Mouse (Mus musculus) CD4-positive, CD25-positive, alpha-beta regulatory T cell, adult 4 months (primary cell): Measurements from ENCODE around the gene Clstn3. TPM values are rescaled to one million over a fixed set of nuclear protein-coding genes. Genes with fewer than 3 reads are reported as not detected.
"Not testable (repeated sequence)": the region's sequence is repeated elsewhere in the genome, so short reads cannot be mapped to it uniquely, and the experiment has no call there.

ENCODE experiments used
- ATAC-seq: one replicate; pipeline ENCODE4 v1.8.0; 2017
- polyA plus RNA-seq, 2 experiments: library from polyadenylated mRNA; unstranded; fragments of 100-300 nt; shearing (Covaris generic); gene quantifications; one replicate each; pipeline ENCODE4 v1.2.1; 2017

Clstn3 gene
- polyA plus RNA-seq, 2 experiments from 2014 or later = 0.13 TPM; not detected in 1

DNA sequence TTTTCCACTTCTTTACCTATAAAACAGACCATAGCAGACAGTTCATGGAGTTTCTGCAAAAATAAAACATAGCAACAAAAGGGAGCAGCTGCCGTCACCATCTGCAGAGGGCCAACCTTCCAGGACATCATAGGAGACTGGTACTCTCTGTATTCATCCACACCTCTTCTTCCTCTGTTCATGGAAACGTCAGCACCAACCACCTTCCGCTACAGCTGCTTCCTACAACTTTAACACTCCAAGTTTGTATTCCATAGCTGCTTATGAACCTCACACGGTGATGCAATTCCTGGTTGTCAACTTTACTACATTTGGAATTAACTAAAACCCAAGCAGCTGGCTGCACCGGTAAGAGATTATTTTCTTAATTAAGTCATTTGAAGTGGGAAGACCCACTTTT lies 56.2 kb downstream of the Clstn3 start:
- ATAC-seq = no peak

GRCm38 (mm10) chr6:124407180-124407579 lies 57.4 kb downstream of the Clstn3 start:
- no peak for ATAC-seq

DNA sequence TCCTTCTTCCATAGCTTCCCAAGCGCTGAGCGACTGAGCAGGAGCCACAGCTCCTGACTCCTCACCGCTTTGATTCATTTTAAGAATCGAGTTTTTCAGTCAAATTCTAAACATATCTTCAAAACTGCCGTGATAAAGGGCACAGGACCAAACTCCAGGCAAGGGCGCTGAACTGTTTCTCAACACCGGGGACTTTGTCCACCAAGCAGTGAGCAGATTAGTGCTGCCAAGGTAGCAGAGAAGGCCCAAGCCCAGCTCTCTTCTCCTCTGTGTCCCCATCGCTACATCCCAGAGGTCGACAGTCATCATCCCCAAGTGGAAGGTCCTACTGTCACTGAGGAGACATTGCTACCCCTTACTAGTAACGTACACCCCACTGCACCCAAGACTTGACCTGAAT lies 58.3 kb downstream of the Clstn3 start:
- ATAC-seq = no peak

DNA sequence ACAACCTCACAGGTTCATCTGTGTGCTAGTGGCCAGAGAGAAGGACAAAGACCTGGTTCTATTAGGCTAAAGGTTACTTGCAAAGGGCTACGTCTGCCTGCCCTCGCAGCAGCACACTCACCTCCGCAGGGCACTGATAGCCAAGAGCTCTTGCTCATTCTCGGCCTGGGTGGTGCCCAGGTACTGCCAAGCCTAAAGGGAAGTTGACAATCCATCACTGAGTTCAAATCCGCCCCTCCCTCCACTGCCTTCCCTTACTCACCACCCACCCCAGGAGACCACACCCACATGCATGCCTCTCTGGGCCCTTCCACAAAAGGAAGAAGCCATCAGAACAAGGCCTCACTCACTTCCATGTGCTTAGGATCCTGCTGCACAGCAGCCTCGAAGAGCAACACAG lies 64.9 kb downstream of the Clstn3 start:
- no peak for ATAC-seq

DNA sequence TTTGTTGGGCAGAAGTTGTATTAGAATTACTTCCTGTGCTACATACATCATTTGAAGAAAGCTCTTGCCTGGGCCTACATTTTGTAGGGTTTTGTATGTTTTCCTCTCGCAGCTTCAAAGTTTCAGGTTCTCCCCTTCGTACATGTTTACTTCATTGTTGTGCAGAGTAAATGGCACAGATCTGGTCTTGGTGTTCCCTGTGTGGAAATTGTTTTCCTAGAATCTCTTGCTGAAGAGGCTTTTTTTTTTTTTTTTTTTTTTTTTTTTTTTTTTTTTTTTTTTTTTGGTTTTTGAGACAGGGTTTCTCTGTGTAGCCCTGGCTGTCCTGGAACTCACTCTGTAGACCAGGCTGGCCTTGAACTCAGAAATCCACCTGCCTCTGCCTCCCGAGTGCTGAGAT lies 69.6 kb downstream of the Clstn3 start:
- ATAC-seq = not testable (repeated sequence)

Other genes starting within 250 kb of the Clstn3 start
- not detected for gene Vmn2r27, start 232.9 kb downstream of the Clstn3 start, polyA plus RNA-seq
- gene Cd163, start 160.1 kb downstream of the Clstn3 start, polyA plus RNA-seq = under 1 TPM in 1 of 2 experiments, not detected in 1; 0.16 TPM
- gene Pex5, start 49.7 kb downstream of the Clstn3 start, polyA plus RNA-seq = 10 to 100 TPM in 1 of 2 experiments, 1 to 10 TPM in 1; 8.4 to 15.3 TPM
- not detected for gene C1rl, start 28.3 kb upstream of the Clstn3 start, polyA plus RNA-seq
- under 1 TPM; 0.19 to 0.39 TPM for gene C1ra, start 47.6 kb upstream of the Clstn3 start, polyA plus RNA-seq
- not detected for gene C1s1, start 77.6 kb upstream of the Clstn3 start, polyA plus RNA-seq
- not detected for gene C1rb, start 105.5 kb upstream of the Clstn3 start, polyA plus RNA-seq
- not detected for gene C1s2, start 171.3 kb upstream of the Clstn3 start, polyA plus RNA-seq
- gene Lpcat3, start 198.2 kb upstream of the Clstn3 start, polyA plus RNA-seq = 10 to 100 TPM; 33.5 to 35.0 TPM
- 100 to 1,000 TPM; 465 to 483 TPM for gene Emg1, start 247.4 kb upstream of the Clstn3 start, polyA plus RNA-seq
- gene Phb2, start 247.5 kb upstream of the Clstn3 start, polyA plus RNA-seq = 10 to 100 TPM; 56.1 to 59.9 TPM